Mouse (Mus musculus) liver, postnatal 0 days (tissue): Measurements from ENCODE around the gene Dpp7. TPM values are rescaled to one million over a fixed set of nuclear protein-coding genes. Genes with fewer than 3 reads are reported as not detected.

ENCODE experiments used
- ATAC-seq: fragments of 200-750 bp; cut with Nextera tagmentation; 2 replicates; pipeline ENCODE4 v1.8.0; 2017; ENCODE audit warnings: mild to moderate bottlenecking, moderate library complexity
- DNase-seq: peaks from one replicate; pipeline ENCODE4 v3.0.0-alpha.2; 2016
- H3K27ac ChIP-seq: fragments of 300-500 bp; sonication (generic); 2 replicates; pipeline ENCODE4 v1.5.1; 2014; ENCODE audit warnings: antibody characterized with exemption, moderate library complexity, mild to moderate bottlenecking, low read depth
- H3K27me3 ChIP-seq: fragments of 300-500 bp; sonication (generic); 2 replicates; pipeline ENCODE4 v1.6.1; 2014; ENCODE audit warnings: low read length, control low read depth, mixed read lengths; ENCODE audit not compliant: insufficient read depth
- H3K36me3 ChIP-seq: fragments of 300-500 bp; sonication (generic); replicated peaks from 2 replicates; pipeline ENCODE4 v1.6.1; 2014; ENCODE audit warnings: mild to moderate bottlenecking, control low read depth, low read length, moderate library complexity, mixed read lengths; ENCODE audit not compliant: insufficient read depth
- H3K4me1 ChIP-seq: fragments of 300-500 bp; sonication (generic); 2 replicates; pipeline ENCODE4 v1.6.1; 2014; ENCODE audit warnings: antibody characterized with exemption, mild to moderate bottlenecking, control low read depth; ENCODE audit not compliant: insufficient read depth
- H3K4me2 ChIP-seq: fragments of 300-500 bp; sonication (generic); 2 replicates; pipeline ENCODE4 v1.6.1; 2014; ENCODE audit warnings: low read depth, mild to moderate bottlenecking, low read length, moderate library complexity, mixed read lengths
- H3K4me3 ChIP-seq: fragments of 300-500 bp; sonication (generic); 2 replicates; pipeline ENCODE4 v1.5.1; 2014; ENCODE audit warnings: low read depth, low read length
- H3K9ac ChIP-seq: fragments of 300-500 bp; sonication (generic); replicated peaks from 2 replicates; pipeline ENCODE4 v1.6.1; 2014; ENCODE audit warnings: mild to moderate bottlenecking, moderate library complexity
- H3K9me3 ChIP-seq: fragments of 300-500 bp; sonication (generic); 2 replicates; pipeline ENCODE4 v1.6.1; 2016; ENCODE audit warnings: mild to moderate bottlenecking, control low read depth, low read length, mixed read lengths
- CTCF ChIP-seq: sonication (generic); IDR thresholded peaks from 2 replicates; pipeline ENCODE4 v1.5.1; 2016; ENCODE audit warnings: antibody characterized with exemption, low read depth
- EP300 ChIP-seq: IDR thresholded peaks from 2 replicates; pipeline ENCODE4 v1.6.1; 2016; ENCODE audit warnings: antibody characterized with exemption, low read depth, mild to moderate bottlenecking
- WGBS: fragments of 180-500 bp; shearing (Covaris S2); extraction: QIAGEN DNeasy Blood & Tissue Kit; methylation state at CpG from one replicate; pipeline ENCODE4 v1.1.7; 2014; ENCODE audit not compliant: insufficient replicate concordance; 5-methylcytosine and 5-hydroxymethylcytosine counted together
- polyA plus RNA-seq: library from polyadenylated mRNA; unstranded; fragments of >200 nt; fragmentation: Nextera tagmentation; extraction: Ambion mirVana; gene quantifications from 2 replicates; pipeline ENCODE4 v1.2.1, GENCODE M21; 2015

The Dpp7 gene
- polyA plus RNA-seq, 1 experiment from 2014 or later = 15.4 TPM

GRCm38 (mm10) chr2:25399051-25399450, 42.9 kb upstream of the Dpp7 start, which contains the start of gene Npdc1:
Npdc1 (plus strand) TSS chr2:25399351.
- DNase-seq = no peak
- Histone ChIP-seq H3K36me3 (no peaks in the 10 kb centered on the region), H3K27ac (no peak within 1 kb of the TSS), H3K9ac (no peak within 1 kb of the TSS), H3K4me2 (no peak within 1 kb of the TSS), H3K27me3 (peaks cover 84% of the 10 kb centered on the region), H3K4me1 (peaks cover 23% of the 10 kb centered on the region), H3K4me3 (no peak within 1 kb of the TSS), H3K9me3 (no peaks in the 10 kb centered on the region)
- WGBS = 53% methylated on average over 8 of the region's 8 CpGs
- no peak for ATAC-seq
- TF ChIP-seq CTCF (no peak), EP300 (no peak)

GRCm38 (mm10) chr2:25398065-25398464, 41.9 kb upstream of the Dpp7 start:
- H3K9me3 ChIP-seq = no peaks in the 10 kb centered on the region
- no peak overlapping the region for H3K4me3 ChIP-seq
- no peaks in the 10 kb centered on the region for H3K36me3 ChIP-seq
- peaks cover 75% of the 10 kb centered on the region for H3K27me3 ChIP-seq
- no peak overlapping the region for H3K27ac ChIP-seq
- ATAC-seq (no peak), DNase-seq (no peak)
- 85% methylated on average over 7 of the region's 7 CpGs for WGBS
- no peak overlapping the region for H3K9ac ChIP-seq
- H3K4me1 ChIP-seq = peaks cover 20% of the 10 kb centered on the region
- TF ChIP-seq CTCF (no peak), EP300 (no peak)
- no peak overlapping the region for H3K4me2 ChIP-seq

- H3K27ac ChIP-seq = no peak overlapping the region
- H3K4me1 ChIP-seq = peaks cover 16% of the 10 kb centered on the region
- ATAC-seq (no peak), DNase-seq (no peak)
- no peaks in the 10 kb centered on the region for H3K9me3 ChIP-seq
- TF ChIP-seq EP300 = no peak
- no peak for TF ChIP-seq CTCF
- H3K9ac ChIP-seq = no peak overlapping the region
- no peak overlapping the region for H3K4me2 ChIP-seq
- peaks cover 65% of the 10 kb centered on the region for H3K27me3 ChIP-seq
- H3K36me3 ChIP-seq = no peaks in the 10 kb centered on the region
- H3K4me3 ChIP-seq = no peak overlapping the region
- WGBS = 45% methylated on average over 1 of the region's 1 CpGs
These were observed 40.9 kb upstream of the Dpp7 start for GRCm38 (mm10) chr2:25397010-25397409.

GRCm38 (mm10) chr2:25396597-25396983, 40.4 kb upstream of the Dpp7 start:
- H3K9ac ChIP-seq = 0 out of 2 replicates have a peak overlapping the region, but pooled peaks have one; percentile 54
- H3K4me1 ChIP-seq = peaks cover 16% of the 10 kb centered on the region
- H3K36me3 ChIP-seq = no peaks in the 10 kb centered on the region
- peak overlapping the region; percentile 47; the same call in 1 of the 2 replicates for H3K4me3 ChIP-seq
- no peak overlapping the region for H3K27ac ChIP-seq
- peaks cover 61% of the 10 kb centered on the region for H3K27me3 ChIP-seq
- H3K4me2 ChIP-seq = peak overlapping the region; percentile 84
- no peak for TF ChIP-seq EP300
- TF ChIP-seq CTCF = no peak
- H3K9me3 ChIP-seq = no peaks in the 10 kb centered on the region
- DNase-seq = no peak
- ATAC-seq = no peak
- WGBS = 29% methylated on average over 3 of the region's 3 CpGs

- Histone ChIP-seq H3K36me3 (no peaks in the 10 kb centered on the region), H3K9ac (peak within 1 kb of the TSS; percentile 54), H3K27ac (no peak within 1 kb of the TSS; the same call in 1 of the 2 replicates), H3K9me3 (no peaks in the 10 kb centered on the region), H3K4me3 (peak within 1 kb of the TSS; percentile 47), H3K4me1 (peaks cover 16% of the 10 kb centered on the region), H3K4me2 (peak within 1 kb of the TSS; percentile 84), H3K27me3 (peaks cover 57% of the 10 kb centered on the region)
- peak; percentile 85 for ATAC-seq
- 3% methylated on average over 57 of the region's 57 CpGs for WGBS
- peak; percentile 56 for DNase-seq
- no peak for TF ChIP-seq EP300
- peak; percentile 20; the same call in 1 of the 2 replicates for TF ChIP-seq CTCF
These were observed 39.8 kb upstream of the Dpp7 start, which contains the start of gene Entpd2 for GRCm38 (mm10) chr2:25395721-25396596. Entpd2 (plus strand) TSS chr2:25395874.

- DNase-seq (no peak), ATAC-seq (no peak)
- no peaks in the 10 kb centered on the region for H3K9me3 ChIP-seq
- H3K4me1 ChIP-seq = peaks cover 16% of the 10 kb centered on the region
- TF ChIP-seq EP300 = no peak
- TF ChIP-seq CTCF = no peak
- 41% methylated on average over 3 of the region's 3 CpGs for WGBS
- no peak overlapping the region for H3K27ac ChIP-seq
- H3K36me3 ChIP-seq = no peaks in the 10 kb centered on the region
- no peak overlapping the region for H3K9ac ChIP-seq
- no peak overlapping the region for H3K4me3 ChIP-seq
- H3K4me2 ChIP-seq = no peak overlapping the region
- H3K27me3 ChIP-seq = peaks cover 46% of the 10 kb centered on the region
These were observed 38.4 kb upstream of the Dpp7 start for GRCm38 (mm10) chr2:25394281-25395221.
